Mouse (Mus musculus): ENCODE measurements around the gene Wdr95.

DNA sequence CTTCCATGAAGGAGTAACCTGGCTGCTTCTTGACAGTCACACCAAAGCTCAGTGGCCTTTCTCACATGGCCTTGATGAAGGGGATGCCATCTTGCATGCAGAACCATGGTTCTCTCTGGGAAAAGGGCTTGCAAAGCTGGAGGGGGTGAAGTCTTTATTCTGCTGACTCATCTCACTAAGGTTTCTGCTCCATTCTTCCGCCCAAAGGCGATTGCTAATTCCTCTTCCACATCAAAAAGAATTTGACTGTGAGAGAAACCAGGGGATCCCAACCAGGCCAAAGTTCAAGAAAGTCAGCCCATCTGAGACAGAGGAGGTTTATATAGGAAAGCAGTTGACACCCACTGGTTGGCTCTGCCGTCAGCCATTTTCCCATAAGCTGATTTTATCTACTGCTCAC is 61.5 kb downstream of the Wdr95 start:
- TF ChIP-seq CTCF (IDR thresholded peaks at IDR 0.05; ENCODE audit: low read depth, low read length) (no peak), POLR2A (IDR thresholded peaks at IDR 0.05; ENCODE audit: extremely low read depth, insufficient read depth, low read length) (no peak)

Data from liver, adult 2 months (tissue).